Mouse (Mus musculus) embryonic fibroblast, embryonic 13.5 days (primary cell): ENCODE measurements around the gene Spon1. TPM values are rescaled to one million over a fixed set of nuclear protein-coding genes. Genes with fewer than 3 reads are reported as not detected.
A peak's percentile ranks its signal among the peaks of the same experiment; 100 is the strongest.

Source experiments
- H3K27ac ChIP-seq: 2 replicates; pipeline ENCODE4 v1.5.1; 2012; ENCODE audit warnings: low read length, control low read depth, inconsistent platforms; ENCODE audit not compliant: insufficient read depth
- H3K4me1 ChIP-seq: 2 replicates; pipeline ENCODE4 v1.6.1; 2011; ENCODE audit warnings: low read length; ENCODE audit not compliant: control insufficient read depth, insufficient read depth
- H3K4me3 ChIP-seq: 2 replicates; pipeline ENCODE4 v1.5.1; 2011; ENCODE audit warnings: mild to moderate bottlenecking, control low read depth, low read length; ENCODE audit not compliant: insufficient read depth
- CTCF ChIP-seq: IDR thresholded peaks from 2 replicates; pipeline ENCODE4 v1.5.1; 2011; ENCODE audit warnings: mild to moderate bottlenecking, control low read depth, low read length, moderate library complexity, borderline replicate concordance; ENCODE audit not compliant: insufficient read depth
- POLR2A ChIP-seq: IDR thresholded peaks from 2 replicates; pipeline ENCODE4 v1.6.1; 2011; ENCODE audit warnings: low read depth, mild to moderate bottlenecking, control low read depth, low read length, moderate library complexity
- polyA plus RNA-seq: library from polyadenylated mRNA; stranded (reverse); fragments of >200 nt; gene quantifications from 2 replicates; pipeline ENCODE4 v1.2.4, GENCODE M21; 2011; ENCODE audit warnings: low read depth; ENCODE audit not compliant: missing spikeins, insufficient read length

The Spon1 gene
- polyA plus RNA-seq, 1 experiment = 0.56 TPM

DNA sequence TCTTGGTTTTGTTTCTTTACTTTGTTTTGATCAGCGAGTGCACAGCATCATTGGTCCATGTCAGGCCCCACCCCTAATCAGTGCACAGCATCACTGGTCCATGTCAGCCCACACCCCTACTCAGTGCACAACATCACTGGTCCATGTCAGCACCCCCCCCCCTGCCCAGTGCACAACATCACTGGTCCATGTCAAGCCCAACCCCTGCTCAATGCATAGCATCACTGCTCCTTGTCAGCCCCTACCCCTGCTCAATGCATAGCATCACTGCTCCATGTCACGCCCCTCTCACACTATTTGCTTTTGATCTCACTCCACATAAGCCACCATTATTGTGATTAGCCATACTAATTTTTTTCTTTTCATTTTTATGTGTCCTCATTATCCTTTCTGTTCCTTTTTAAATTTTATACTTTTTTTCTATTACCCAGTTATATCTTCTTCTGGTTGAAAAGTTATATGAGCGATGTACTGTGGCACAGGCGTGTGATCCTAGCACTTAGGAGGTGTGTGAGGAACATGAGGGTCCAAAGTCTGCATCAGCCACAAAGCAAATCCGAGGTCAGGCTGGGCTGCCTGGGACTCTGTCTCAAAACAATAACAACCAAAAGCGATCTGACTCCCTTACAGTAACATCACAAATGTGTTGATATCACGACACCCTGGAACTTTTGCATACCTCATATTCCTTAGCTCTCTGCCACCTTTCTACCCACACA is 128.3 kb downstream of the Spon1 start:
- Histone ChIP-seq H3K4me3 (no peak overlapping the region), H3K27ac (no peak overlapping the region), H3K4me1 (no peaks in the 10 kb centered on the region)
- no peak for TF ChIP-seq POLR2A
- no peak for TF ChIP-seq CTCF

- Histone ChIP-seq H3K4me1 (no peaks in the 10 kb centered on the region), H3K4me3 (no peak overlapping the region), H3K27ac (no peak overlapping the region)
- TF ChIP-seq CTCF = no peak
- TF ChIP-seq POLR2A = no peak
Measured at GRCm38 (mm10) chr7:113895266-113895665, 129.5 kb downstream of the Spon1 start.

GRCm38 (mm10) chr7:113898388-113898787 is 132.6 kb downstream of the Spon1 start:
- H3K4me3 ChIP-seq = no peak overlapping the region
- no peak for TF ChIP-seq CTCF
- no peak for TF ChIP-seq POLR2A
- H3K4me1 ChIP-seq = no peaks in the 10 kb centered on the region
- no peak overlapping the region for H3K27ac ChIP-seq

GRCm38 (mm10) chr7:113901511-113901910 is 135.7 kb downstream of the Spon1 start:
- TF ChIP-seq POLR2A (no peak), CTCF (no peak)
- Histone ChIP-seq H3K4me3 (no peak overlapping the region), H3K27ac (no peak overlapping the region), H3K4me1 (no peaks in the 10 kb centered on the region)

DNA sequence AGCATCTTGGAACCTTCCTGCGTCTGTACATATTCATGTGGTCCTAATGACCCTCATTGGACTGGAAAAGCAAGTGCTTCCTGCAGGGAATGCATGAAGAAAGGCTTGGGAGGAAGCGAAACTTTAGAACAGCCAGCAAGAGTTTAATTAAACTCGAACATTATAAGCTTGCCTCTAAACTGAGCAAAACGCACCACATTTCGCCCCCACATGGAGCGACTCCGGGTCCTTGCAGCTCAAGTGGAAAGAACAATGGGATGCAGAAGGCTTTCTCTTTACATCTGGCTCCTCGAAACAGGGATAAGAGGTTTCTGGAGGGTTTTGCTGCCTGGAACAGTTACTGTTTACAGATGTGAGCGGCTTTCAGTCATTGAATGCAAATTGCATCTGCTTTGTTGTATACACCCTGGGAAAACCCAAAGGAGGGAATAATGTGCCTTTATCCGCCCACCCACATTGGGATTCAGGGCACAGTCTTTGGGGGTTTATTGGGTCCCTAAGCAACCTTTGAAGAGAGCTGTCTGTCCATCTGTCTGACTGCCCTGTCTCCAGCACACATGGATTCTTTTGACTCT is 136.2 kb downstream of the Spon1 start:
- Histone ChIP-seq H3K4me3 (no peak overlapping the region), H3K27ac (no peak overlapping the region), H3K4me1 (no peaks in the 10 kb centered on the region)
- TF ChIP-seq CTCF (no peak), POLR2A (no peak)

- TF ChIP-seq CTCF = no peak
- no peak for TF ChIP-seq POLR2A
- no peak overlapping the region for H3K4me3 ChIP-seq
Measured at GRCm38 (mm10) chr7:113903127-113903827, 137.5 kb downstream of the Spon1 start.

GRCm38 (mm10) chr7:113903939-113904338 is 138.1 kb downstream of the Spon1 start:
- Histone ChIP-seq H3K4me3 (no peak overlapping the region), H3K4me1 (no peaks in the 10 kb centered on the region), H3K27ac (peak overlapping the region; percentile 40)
- TF ChIP-seq POLR2A (no peak), CTCF (no peak)

More at GRCm38 (mm10) chr7:113903127-113903827, 137.5 kb downstream of the Spon1 start:
- Histone ChIP-seq H3K27ac (peak overlapping the region; percentile 40), H3K4me1 (no peaks in the 10 kb centered on the region)

- H3K27ac ChIP-seq = no peak overlapping the region
- no peak overlapping the region for H3K4me3 ChIP-seq
- no peaks in the 10 kb centered on the region for H3K4me1 ChIP-seq
- TF ChIP-seq POLR2A = no peak
- TF ChIP-seq CTCF = no peak
Measured at GRCm38 (mm10) chr7:113904348-113904895, 138.6 kb downstream of the Spon1 start.

DNA sequence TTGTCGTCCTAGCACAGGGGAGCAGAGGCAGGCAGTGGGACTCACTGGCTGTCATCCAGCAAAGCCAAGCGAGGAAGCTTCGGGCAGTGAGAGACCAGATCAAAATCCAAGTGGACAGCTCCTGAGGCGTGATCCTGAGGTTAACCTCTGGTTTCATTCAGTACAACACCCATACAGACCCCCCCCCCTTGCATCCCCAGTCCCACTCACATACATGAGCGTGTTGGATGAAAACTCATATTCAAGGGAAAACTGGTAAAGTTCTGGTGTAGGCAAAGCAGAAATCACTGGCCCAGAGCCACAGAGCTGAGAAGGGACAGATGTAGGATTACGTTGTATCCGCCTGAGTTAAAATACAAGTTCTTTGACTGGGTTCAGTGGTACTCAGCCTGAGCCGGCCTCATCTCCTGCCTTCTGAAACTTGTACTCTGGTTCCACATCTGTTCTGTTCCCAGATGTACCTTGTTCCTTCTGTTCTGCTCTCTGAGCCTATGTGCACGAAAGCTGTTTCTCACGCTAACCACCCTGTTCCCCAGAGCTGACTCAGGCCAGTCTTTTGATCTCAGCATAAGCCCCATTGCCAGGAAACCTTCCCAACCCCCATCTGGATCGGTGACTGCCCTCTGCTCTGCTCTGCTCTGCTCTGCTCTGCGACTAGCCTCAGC is 143.5 kb downstream of the Spon1 start:
- no peak for TF ChIP-seq POLR2A
- TF ChIP-seq CTCF = no peak
- H3K4me1 ChIP-seq = no peaks in the 10 kb centered on the region
- no peak overlapping the region for H3K4me3 ChIP-seq
- no peak overlapping the region for H3K27ac ChIP-seq
